Mouse (Mus musculus) liver, postnatal 0 days (tissue): ENCODE results near the gene Efna1. TPM values are rescaled to one million over a fixed set of nuclear protein-coding genes. Genes with fewer than 3 reads are reported as not detected.
A peak's percentile ranks its signal among the peaks of the same experiment; 100 is the strongest.

Experiments used
- ATAC-seq: fragments of 200-750 bp; cut with Nextera tagmentation; 2 replicates; pipeline ENCODE4 v1.8.0; 2017; ENCODE audit warnings: mild to moderate bottlenecking, moderate library complexity
- DNase-seq: peaks from one replicate; pipeline ENCODE4 v3.0.0-alpha.2; 2016
- H3K27ac ChIP-seq: fragments of 300-500 bp; sonication (generic); 2 replicates; pipeline ENCODE4 v1.5.1; 2014; ENCODE audit warnings: antibody characterized with exemption, moderate library complexity, mild to moderate bottlenecking, low read depth
- H3K27me3 ChIP-seq: fragments of 300-500 bp; sonication (generic); 2 replicates; pipeline ENCODE4 v1.6.1; 2014; ENCODE audit warnings: low read length, control low read depth, mixed read lengths; ENCODE audit not compliant: insufficient read depth
- H3K36me3 ChIP-seq: fragments of 300-500 bp; sonication (generic); replicated peaks from 2 replicates; pipeline ENCODE4 v1.6.1; 2014; ENCODE audit warnings: mild to moderate bottlenecking, control low read depth, low read length, moderate library complexity, mixed read lengths; ENCODE audit not compliant: insufficient read depth
- H3K4me1 ChIP-seq: fragments of 300-500 bp; sonication (generic); 2 replicates; pipeline ENCODE4 v1.6.1; 2014; ENCODE audit warnings: antibody characterized with exemption, mild to moderate bottlenecking, control low read depth; ENCODE audit not compliant: insufficient read depth
- H3K4me2 ChIP-seq: fragments of 300-500 bp; sonication (generic); 2 replicates; pipeline ENCODE4 v1.6.1; 2014; ENCODE audit warnings: low read depth, mild to moderate bottlenecking, low read length, moderate library complexity, mixed read lengths
- H3K4me3 ChIP-seq: fragments of 300-500 bp; sonication (generic); 2 replicates; pipeline ENCODE4 v1.5.1; 2014; ENCODE audit warnings: low read depth, low read length
- H3K9ac ChIP-seq: fragments of 300-500 bp; sonication (generic); replicated peaks from 2 replicates; pipeline ENCODE4 v1.6.1; 2014; ENCODE audit warnings: mild to moderate bottlenecking, moderate library complexity
- H3K9me3 ChIP-seq: fragments of 300-500 bp; sonication (generic); 2 replicates; pipeline ENCODE4 v1.6.1; 2016; ENCODE audit warnings: mild to moderate bottlenecking, control low read depth, low read length, mixed read lengths
- CTCF ChIP-seq: sonication (generic); IDR thresholded peaks from 2 replicates; pipeline ENCODE4 v1.5.1; 2016; ENCODE audit warnings: antibody characterized with exemption, low read depth
- EP300 ChIP-seq: IDR thresholded peaks from 2 replicates; pipeline ENCODE4 v1.6.1; 2016; ENCODE audit warnings: antibody characterized with exemption, low read depth, mild to moderate bottlenecking
- whole genome bisulfite sequencing: fragments of 180-500 bp; shearing (Covaris S2); extraction: QIAGEN DNeasy Blood & Tissue Kit; methylation state at CpG from one replicate; pipeline ENCODE4 v1.1.7; 2014; ENCODE audit not compliant: insufficient replicate concordance; 5-methylcytosine and 5-hydroxymethylcytosine counted together
- polyA plus RNA-seq: library from polyadenylated mRNA; unstranded; fragments of >200 nt; fragmentation: Nextera tagmentation; extraction: Ambion mirVana; gene quantifications from 2 replicates; pipeline ENCODE4 v1.2.1, GENCODE M21; 2015

Gene Efna1
- polyA plus RNA-seq, 1 experiment from 2014 or later: 27.8 TPM

GRCm38 (mm10) chr3:89266439-89266893 lies 14.5 kb downstream of the Efna1 start:
- DNase-seq (peak; percentile 79), ATAC-seq (peak; percentile 86)
- no peaks in the 10 kb centered on the region for H3K27me3 ChIP-seq
- TF ChIP-seq CTCF (no peak), EP300 (0 out of 2 replicates have a peak, but pooled peaks have one; percentile 22)
- peaks cover 4% of the 10 kb centered on the region; the same call in 1 of the 2 replicates for H3K36me3 ChIP-seq
- 0% methylated on average over 20 of the region's 20 CpGs for WGBS
- H3K27ac ChIP-seq: 0 out of 2 replicates have a peak overlapping the region, but pooled peaks have one; percentile 30
- H3K9me3 ChIP-seq: no peaks in the 10 kb centered on the region
- H3K4me1 ChIP-seq: peaks cover 20% of the 10 kb centered on the region
- peak overlapping the region; percentile 86 for H3K9ac ChIP-seq
- peak overlapping the region; percentile 91 for H3K4me2 ChIP-seq
- H3K4me3 ChIP-seq: peak overlapping the region; percentile 72

GRCm38 (mm10) chr3:89262417-89262816 lies 18.5 kb downstream of the Efna1 start:
- 47% methylated on average over 10 of the region's 10 CpGs for WGBS
- H3K4me1 ChIP-seq: peaks cover 9% of the 10 kb centered on the region
- H3K4me2 ChIP-seq: no peak overlapping the region
- no peaks in the 10 kb centered on the region for H3K27me3 ChIP-seq
- no peak overlapping the region for H3K27ac ChIP-seq
- H3K36me3 ChIP-seq: no peaks in the 10 kb centered on the region
- ATAC-seq: no peak
- TF ChIP-seq CTCF (no peak), EP300 (no peak)
- no peak overlapping the region for H3K4me3 ChIP-seq
- H3K9ac ChIP-seq: no peak overlapping the region
- no peaks in the 10 kb centered on the region for H3K9me3 ChIP-seq
- DNase-seq: no peak

- TF ChIP-seq CTCF: no peak
- no peak for TF ChIP-seq EP300
- ATAC-seq: no peak
- H3K4me2 ChIP-seq: no peak overlapping the region
- no peaks in the 10 kb centered on the region for H3K36me3 ChIP-seq
- 78% methylated on average over 3 of the region's 3 CpGs for WGBS
- no peaks in the 10 kb centered on the region for H3K27me3 ChIP-seq
- no peak overlapping the region for H3K27ac ChIP-seq
- no peak for DNase-seq
- H3K4me1 ChIP-seq: no peaks in the 10 kb centered on the region
- no peak overlapping the region for H3K4me3 ChIP-seq
- no peak overlapping the region for H3K9ac ChIP-seq
- no peaks in the 10 kb centered on the region for H3K9me3 ChIP-seq
These were observed 20.7 kb downstream of the Efna1 start for GRCm38 (mm10) chr3:89260211-89260610.

- Histone ChIP-seq H3K9me3 (no peaks in the 10 kb centered on the region), H3K4me2 (no peak within 1 kb of the TSS), H3K9ac (no peak within 1 kb of the TSS), H3K27me3 (no peaks in the 10 kb centered on the region), H3K36me3 (no peaks in the 10 kb centered on the region), H3K4me3 (no peak within 1 kb of the TSS), H3K4me1 (no peaks in the 10 kb centered on the region), H3K27ac (no peak within 1 kb of the TSS)
- DNase-seq (no peak), ATAC-seq (no peak)
- no peak for TF ChIP-seq CTCF
- no peak for TF ChIP-seq EP300
- 52% methylated on average over 7 of the region's 7 CpGs for WGBS
These were observed 21.9 kb downstream of the Efna1 start, which contains the start of gene Dpm3 for GRCm38 (mm10) chr3:89259076-89259475. Gene Dpm3 (plus strand): TSS chr3:89259358.

- H3K4me2 ChIP-seq: no peak overlapping the region
- H3K27me3 ChIP-seq: no peaks in the 10 kb centered on the region
- H3K36me3 ChIP-seq: no peaks in the 10 kb centered on the region
- DNase-seq (no peak), ATAC-seq (0 out of 2 replicates have a peak, but pooled peaks have one; percentile 22)
- peaks cover 8% of the 10 kb centered on the region for H3K4me1 ChIP-seq
- no peak overlapping the region for H3K9ac ChIP-seq
- no peaks in the 10 kb centered on the region for H3K9me3 ChIP-seq
- TF ChIP-seq CTCF: no peak
- no peak for TF ChIP-seq EP300
- WGBS: 64% methylated on average over 5 of the region's 5 CpGs
- no peak overlapping the region for H3K27ac ChIP-seq
- H3K4me3 ChIP-seq: no peak overlapping the region
These were observed 24.8 kb downstream of the Efna1 start for GRCm38 (mm10) chr3:89256177-89256576.

- H3K4me3 ChIP-seq: no peak overlapping the region
- 73% methylated on average over 5 of the region's 5 CpGs for WGBS
- DNase-seq (no peak), ATAC-seq (no peak)
- no peaks in the 10 kb centered on the region for H3K27me3 ChIP-seq
- no peak overlapping the region for H3K27ac ChIP-seq
- H3K9ac ChIP-seq: no peak overlapping the region
- no peak overlapping the region for H3K4me2 ChIP-seq
- TF ChIP-seq EP300 (no peak), CTCF (no peak)
- no peaks in the 10 kb centered on the region for H3K9me3 ChIP-seq
- no peaks in the 10 kb centered on the region for H3K36me3 ChIP-seq
- peaks cover 15% of the 10 kb centered on the region for H3K4me1 ChIP-seq
These were observed 25.9 kb downstream of the Efna1 start for GRCm38 (mm10) chr3:89254994-89255393.
